9 mouse cellular contexts compared by ENCODE assay signal in the genomic region with DNA sequence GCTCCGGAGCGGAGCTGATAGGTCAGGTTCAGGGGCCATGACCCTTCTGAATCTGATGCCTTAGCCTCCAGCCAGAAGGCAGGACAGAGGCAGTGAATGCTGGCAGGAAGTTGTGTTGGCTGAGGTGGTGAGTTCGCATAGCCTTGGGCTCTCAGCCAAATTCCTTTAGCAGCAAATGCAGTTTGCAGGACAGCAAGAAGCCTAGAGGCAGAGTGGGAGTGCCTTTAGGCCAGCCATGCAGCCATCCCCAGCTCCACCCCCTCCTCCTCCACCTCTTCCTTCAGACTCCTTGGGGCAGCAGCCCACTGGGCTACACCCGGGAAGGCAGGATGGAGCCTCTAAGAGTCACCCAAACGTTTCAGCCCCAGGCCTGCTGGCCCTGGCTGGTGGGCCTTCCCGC.
DNase-seq lines count a peak whose midpoint lies in the region; ATAC-seq and TF ChIP-seq lines count a peak whose summit lies in the region.
"Had no signal": no experiment of that assay in that cellular context is flagged by ENCODE, and none has a peak within 500 bp of the region (broad histone marks: within the 10 kb centered on the region; RNA-seq: fewer than 3 reads in every experiment).

No protein-coding gene starts in this region.

- no peaks in the 10 kb centered on the region for H3K9me3 ChIP-seq in intestine, embryonic 16.5 days (ENCODE audit: control insufficient read depth, low read length)
- H3K9me3 ChIP-seq: embryonic facial prominence, embryonic 13.5 days had no signal

- 36% methylated on average over 6 of the region's 6 CpGs for WGBS in intestine, embryonic 16.5 days

- H3K4me3 ChIP-seq in gastrocnemius, adult 2 months, result no peak overlapping the region
- no peak overlapping the region for H3K4me3 ChIP-seq in intestine, embryonic 16.5 days (ENCODE audit: low read length)
- H3K4me3 ChIP-seq: embryonic facial prominence, embryonic 13.5 days had no signal

- H3K9ac ChIP-seq in intestine, embryonic 16.5 days (ENCODE audit: low read depth, low read length), result no peak overlapping the region
- H3K9ac ChIP-seq: embryonic facial prominence, embryonic 13.5 days had no signal

- peaks cover 10% of the 10 kb centered on the region; the same call in 1 of the 2 replicates for H3K4me1 ChIP-seq in intestine, embryonic 16.5 days (ENCODE audit: control insufficient read depth, insufficient read depth, low read length)

- no peak for TF ChIP-seq CTCF in gastrocnemius, adult 2 months (IDR thresholded peaks at IDR 0.05)

- no peaks in the 10 kb centered on the region for H3K27me3 ChIP-seq in intestine, embryonic 16.5 days (replicated peaks; ENCODE audit: control insufficient read depth, insufficient read depth, low read length)
- H3K27me3 ChIP-seq: embryonic facial prominence, embryonic 13.5 days had no signal

- no peak overlapping the region for H3K27ac ChIP-seq in gastrocnemius, adult 2 months
- H3K27ac ChIP-seq in intestine, embryonic 16.5 days (ENCODE audit: low read length), result no peak overlapping the region
- H3K27ac ChIP-seq: embryonic facial prominence, embryonic 13.5 days had no signal

- ATAC-seq in intestine, embryonic 16.5 days, result peak; percentile 58
- no peak for ATAC-seq in megakaryocyte progenitor cell, adult 5-6 weeks (replicated peaks; ENCODE audit: poor library complexity)

- peak; percentile 26 for DNase-seq in gastrocnemius, adult 2 months
- no peak for DNase-seq in gastrocnemius, postnatal 25 days
- DNase-seq in embryo, embryonic 10.5 days (ENCODE audit: low spot score), result peak; percentile 14
- peak; percentile 15 for DNase-seq in lung, postnatal 36 days
- DNase-seq in cerebellum, postnatal 4 days (ENCODE audit: low spot score in 2 of 2), result no peak
- DNase-seq in urinary bladder, postnatal 36 days (ENCODE audit: low spot score in 2 of 2), result no peak

- H3K36me3 ChIP-seq in intestine, embryonic 16.5 days (ENCODE audit: control insufficient read depth, insufficient read depth, low read length), result no peaks in the 10 kb centered on the region
- H3K36me3 ChIP-seq: embryonic facial prominence, embryonic 13.5 days had no signal

- no peak overlapping the region for H3K4me2 ChIP-seq in intestine, embryonic 16.5 days (ENCODE audit: low read depth, low read length)
- H3K4me2 ChIP-seq: embryonic facial prominence, embryonic 13.5 days had no signal

- intact Hi-C loops in gastrocnemius, adult 2 months (cut with DNase I), result no loop called here

Comparison
In these comparisons a context has a peak if more than half of its experiments do, and no peak if none do; other contexts are left out.
1. DNase-seq: peak in gastrocnemius, adult 2 months (single experiment), embryo, embryonic 10.5 days (single experiment) and lung, postnatal 36 days (single experiment); none in gastrocnemius, postnatal 25 days (single experiment), cerebellum, postnatal 4 days (0 of 2) and urinary bladder, postnatal 36 days (0 of 2).